Mouse (Mus musculus) heart, adult 2 months (tissue): ENCODE measurements around the gene Zdhhc18.

Source experiments
- CTCF ChIP-seq: fragments of 200-600 bp; IDR thresholded peaks from 2 replicates; pipeline ENCODE4 v1.8.1; 2022; ENCODE audit warnings: antibody characterized with exemption, mild to moderate bottlenecking, moderate library complexity
- POLR2A ChIP-seq: fragments of 200-500 bp; IDR thresholded peaks from 2 replicates; pipeline ENCODE4 v1.6.1; 2011; ENCODE audit warnings: mild to moderate bottlenecking, low read depth, low read length, control low read depth; ENCODE audit not compliant: insufficient read depth

GRCm38 (mm10) chr4:133574843-133575202 is 75.1 kb downstream of the Zdhhc18 start:
- TF ChIP-seq CTCF (no peak), POLR2A (no peak)
